In genomic region chr8:123224278-123225266, GRCm38 (mm10) we compare ENCODE assay signal across 7 mouse cellular contexts. TPM values are rescaled to one million over a fixed set of nuclear protein-coding genes. Genes with fewer than 3 reads are reported as not detected.
A peak's percentile ranks its signal among the peaks of the same experiment; 100 is the strongest.
DNase-seq lines count a peak whose midpoint lies in the region; ATAC-seq lines count a peak whose summit lies in the region.

TSS of gene Cdk10 (plus strand) at chr8:123224842.

- H3K4me1 ChIP-seq in embryonic facial prominence, embryonic 11.5 days (ENCODE audit: control insufficient read depth, insufficient read depth, low read length): no peaks in the 10 kb centered on the region
- H3K4me1 ChIP-seq in limb, embryonic 11.5 days (ENCODE audit: control insufficient read depth, insufficient read depth, low read length): peaks cover 9% of the 10 kb centered on the region; the same call in 1 of the 2 replicates
- H3K4me1 ChIP-seq in midbrain, embryonic 14.5 days (ENCODE audit: control insufficient read depth, insufficient read depth, low read length): peaks cover 9% of the 10 kb centered on the region

- DNase-seq in adrenal gland, postnatal 14 days: peak; percentile 97
- peak; percentile 97 for DNase-seq in embryonic facial prominence, embryonic 11.5 days (ENCODE audit: low spot score)
- DNase-seq in heart, adult 11 months: peak; percentile 99
- DNase-seq in kidney, adult 18-20 months: peak; percentile 96
- DNase-seq in limb, embryonic 11.5 days (ENCODE audit: low spot score): peak; percentile 94
- DNase-seq in midbrain, embryonic 14.5 days: peak; percentile 97
- DNase-seq in spleen, adult 18-20 months: peak; percentile 82 to 93

- no peaks in the 10 kb centered on the region for H3K27me3 ChIP-seq in embryonic facial prominence, embryonic 11.5 days (ENCODE audit: control insufficient read depth, insufficient read depth, low read length)
- no peaks in the 10 kb centered on the region; the same call in 1 of the 2 replicates for H3K27me3 ChIP-seq in limb, embryonic 11.5 days (ENCODE audit: control insufficient read depth, insufficient read depth, low read length)
- no peaks in the 10 kb centered on the region for H3K27me3 ChIP-seq in midbrain, embryonic 14.5 days (ENCODE audit: control insufficient read depth, insufficient read depth, low read length)

- H3K4me2 ChIP-seq in embryonic facial prominence, embryonic 11.5 days (ENCODE audit: low read depth, low read length): peak within 1 kb of the TSS; percentile 92
- peak within 1 kb of the TSS; percentile 83 for H3K4me2 ChIP-seq in limb, embryonic 11.5 days (ENCODE audit: low read depth, severe bottlenecking)
- peak within 1 kb of the TSS; percentile 97 for H3K4me2 ChIP-seq in midbrain, embryonic 14.5 days (ENCODE audit: low read length)

- H3K9ac ChIP-seq in embryonic facial prominence, embryonic 11.5 days (replicated peaks; ENCODE audit: low read length): peak within 1 kb of the TSS; percentile 89
- H3K9ac ChIP-seq in limb, embryonic 11.5 days (ENCODE audit: low read length): peak within 1 kb of the TSS; percentile 90
- H3K9ac ChIP-seq in midbrain, embryonic 14.5 days (replicated peaks; ENCODE audit: low read length): peak within 1 kb of the TSS; percentile 80

- no peaks in the 10 kb centered on the region for H3K9me3 ChIP-seq in embryonic facial prominence, embryonic 11.5 days (replicated peaks; ENCODE audit: control insufficient read depth, low read length)
- H3K9me3 ChIP-seq in limb, embryonic 11.5 days (ENCODE audit: control insufficient read depth, low read length): no peaks in the 10 kb centered on the region
- H3K9me3 ChIP-seq in midbrain, embryonic 14.5 days (ENCODE audit: control insufficient read depth, low read length): no peaks in the 10 kb centered on the region

- H3K27ac ChIP-seq in embryonic facial prominence, embryonic 11.5 days (replicated peaks; ENCODE audit: low read depth, low read length): peak within 1 kb of the TSS; percentile 67; the same call in 1 of the 2 replicates
- peak within 1 kb of the TSS; percentile 72 for H3K27ac ChIP-seq in limb, embryonic 11.5 days (replicated peaks; ENCODE audit: low read depth, low read length)
- H3K27ac ChIP-seq in midbrain, embryonic 14.5 days (replicated peaks; ENCODE audit: low read depth, low read length): peak within 1 kb of the TSS; percentile 84

- whole genome bisulfite sequencing in embryonic facial prominence, embryonic 11.5 days: 3% methylated on average over 59 of the region's 59 CpGs
- 3% methylated on average over 59 of the region's 59 CpGs for WGBS in limb, embryonic 11.5 days
- 5% methylated on average over 59 of the region's 59 CpGs for WGBS in midbrain, embryonic 14.5 days

- peak within 1 kb of the TSS; percentile 90 for H3K4me3 ChIP-seq in embryonic facial prominence, embryonic 11.5 days (ENCODE audit: low read depth, low read length)
- H3K4me3 ChIP-seq in limb, embryonic 11.5 days (ENCODE audit: low read depth, low read length): peak within 1 kb of the TSS; percentile 91
- peak within 1 kb of the TSS; percentile 77 for H3K4me3 ChIP-seq in midbrain, embryonic 14.5 days (replicated peaks; ENCODE audit: low read depth, low read length)

- peak; percentile 82 for ATAC-seq in embryonic facial prominence, embryonic 11.5 days (replicated peaks; ENCODE audit: insufficient number of reproducible peaks, low FRiP score, low TSS enrichment, low read depth)
- ATAC-seq in limb, embryonic 11.5 days (ENCODE audit: insufficient number of reproducible peaks, low FRiP score, low TSS enrichment, low read depth): peak; percentile 79
- ATAC-seq in midbrain, embryonic 14.5 days (ENCODE audit: low FRiP score, low TSS enrichment): peak; percentile 86

- no peaks in the 10 kb centered on the region for H3K36me3 ChIP-seq in embryonic facial prominence, embryonic 11.5 days (replicated peaks; ENCODE audit: control insufficient read depth, insufficient read depth, low read depth, low read length)
- H3K36me3 ChIP-seq in limb, embryonic 11.5 days (ENCODE audit: control insufficient read depth, insufficient read depth, low read length): 0 out of 2 replicates have a peak, but pooled peaks cover 4% of the 10 kb centered on the region
- peaks cover 21% of the 10 kb centered on the region for H3K36me3 ChIP-seq in midbrain, embryonic 14.5 days (ENCODE audit: control insufficient read depth, insufficient read depth, low read length)

RNA-seq across cellular contexts. Expression of gene Cdk10, which starts in this region (rescaled TPM):
- total RNA-seq in adrenal gland, postnatal 14 days (2021): 53.1 and 57.7 TPM in 2 replicates
- polyA plus RNA-seq in embryonic facial prominence, embryonic 11.5 days (2014; fragmentation: Nextera tagmentation; extraction: Ambion mirVana): 29.9 and 34.5 TPM in 2 replicates
- 34.2 and 36.5 TPM in 2 replicates for polyA plus RNA-seq in limb, embryonic 11.5 days (2014; fragmentation: Nextera tagmentation; extraction: Ambion mirVana)
- polyA plus RNA-seq in midbrain, embryonic 14.5 days (2014; fragmentation: Nextera tagmentation; extraction: Ambion mirVana): 53.9 and 62.6 TPM in 2 replicates

Comparison
In these comparisons a context has a peak if more than half of its experiments do, and no peak if none do; other contexts are left out.
1. Peak in every context shown above with its lines: DNase-seq, ATAC-seq, H3K4me3 ChIP-seq and H3K27ac ChIP-seq.